Mouse (Mus musculus): ENCODE measurements around the gene Csrp2.

Csrp2 gene

DNA sequence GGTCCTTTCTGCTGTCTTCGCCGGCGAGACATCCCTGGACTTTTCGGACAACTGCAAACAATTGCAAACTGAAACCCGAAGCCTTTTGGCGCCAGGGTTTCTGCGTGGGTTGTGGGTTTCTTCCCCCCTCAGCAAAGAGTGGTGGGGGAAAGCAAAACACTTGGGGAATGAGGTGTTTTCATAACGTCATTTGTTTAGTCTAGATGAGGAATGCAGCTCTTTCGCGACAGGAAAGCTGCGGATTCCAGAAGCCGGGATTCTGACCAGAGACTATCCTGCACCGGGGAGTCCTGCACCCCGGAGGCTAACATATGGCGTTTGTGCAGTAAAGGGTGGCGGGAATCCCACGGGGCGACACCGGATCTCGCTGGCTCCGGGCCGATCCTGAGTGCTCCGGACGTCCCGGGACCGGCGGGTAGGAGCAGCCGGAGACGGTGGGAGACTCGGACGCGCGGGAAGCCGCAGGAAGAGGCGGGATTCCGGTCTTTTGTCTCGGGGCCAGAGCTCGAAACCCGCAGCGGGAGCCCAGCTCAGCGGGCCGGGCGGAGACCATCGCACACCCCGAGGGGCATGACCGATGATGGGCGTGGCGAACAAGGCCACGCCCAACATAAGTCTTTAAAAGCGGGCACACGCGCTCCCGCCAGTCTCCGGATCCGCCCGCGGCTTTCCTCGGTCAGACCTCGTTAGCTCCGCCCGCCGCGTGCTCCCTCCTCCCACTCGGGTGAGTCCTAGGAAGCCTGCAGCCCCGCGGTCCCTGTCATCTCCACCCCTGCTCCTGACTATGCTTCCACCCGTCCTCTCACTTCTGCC, at the start of gene Csrp2:
Csrp2 (plus strand) TSS at position 259 of the 813 bp plus-strand sequence.
- peak; percentile 93 for DNase-seq (ENCODE audit: extremely low spot score)

GRCm38 (mm10) chr10:110874853-110875252, 44.7 kb upstream of the Csrp2 start:
- DNase-seq (ENCODE audit: extremely low spot score) = no peak

- no peak for DNase-seq (ENCODE audit: extremely low spot score)
These were observed 42.6 kb upstream of the Csrp2 start for GRCm38 (mm10) chr10:110876956-110877355.

DNA sequence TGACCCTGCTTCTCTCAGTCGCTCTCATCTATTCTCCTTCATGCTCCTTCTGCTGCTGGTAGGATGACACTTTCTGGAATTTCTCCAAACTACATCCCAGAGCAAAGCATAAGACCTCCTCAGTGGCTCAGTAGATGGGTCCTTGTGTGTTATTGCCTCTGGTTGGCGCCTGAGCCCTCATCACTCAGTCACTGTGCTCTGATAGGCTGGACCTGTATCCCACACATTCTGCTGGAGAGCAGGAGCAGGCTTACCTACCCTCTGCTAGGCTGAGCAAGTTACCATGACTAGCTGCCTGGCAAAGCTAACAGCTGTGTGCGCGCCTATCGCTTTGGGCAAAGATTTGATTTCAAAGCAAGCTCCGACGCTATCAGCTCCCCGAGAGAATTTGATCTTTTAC, 41.7 kb upstream of the Csrp2 start:
- no peak for DNase-seq (ENCODE audit: extremely low spot score)

DNA sequence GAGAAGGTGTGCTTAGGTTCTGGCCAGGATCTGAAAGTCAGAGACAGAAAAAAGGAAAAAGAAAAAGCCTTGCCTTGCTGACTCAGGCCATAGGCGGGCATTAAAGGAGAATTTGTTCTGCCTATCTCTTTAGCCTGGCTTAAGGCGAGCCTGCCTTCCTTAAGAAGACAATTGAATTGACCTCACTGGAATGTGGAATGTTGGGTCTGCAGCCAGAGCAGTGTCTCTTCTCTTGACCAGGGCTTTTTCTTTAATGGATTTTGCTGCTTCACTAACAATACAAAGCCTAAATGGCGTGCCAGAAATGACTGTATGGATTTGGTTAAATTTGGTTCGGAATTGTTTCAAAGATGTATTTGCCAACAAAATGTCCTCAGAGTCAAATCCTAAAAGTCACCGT, 40.9 kb upstream of the Csrp2 start:
- peak; percentile 45 for DNase-seq (ENCODE audit: extremely low spot score)

- DNase-seq (ENCODE audit: extremely low spot score) = peak; percentile 56
These were observed 40.0 kb upstream of the Csrp2 start for GRCm38 (mm10) chr10:110879426-110880066.

DNA sequence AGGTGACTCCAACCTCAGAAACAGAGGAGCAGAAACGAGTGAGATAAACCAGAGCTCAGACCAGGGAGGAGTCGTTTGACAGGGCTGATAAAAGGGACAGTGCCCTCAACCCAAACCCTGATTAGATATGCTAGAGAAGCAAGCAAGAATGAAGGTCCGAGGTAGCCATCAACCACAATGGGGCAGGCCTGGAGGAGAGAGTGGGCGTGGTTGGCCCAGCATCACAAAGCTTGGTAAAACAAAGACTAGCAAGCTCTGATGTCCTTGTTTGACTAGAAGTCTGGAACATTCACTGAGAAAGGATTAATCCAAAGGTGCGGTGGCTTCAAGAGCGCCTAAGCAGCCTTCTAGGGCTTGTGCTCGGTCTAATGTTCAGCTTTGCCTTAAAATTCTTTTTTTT, 38.2 kb upstream of the Csrp2 start:
- DNase-seq (ENCODE audit: extremely low spot score) = no peak

GRCm38 (mm10) chr10:110882701-110883100, 36.9 kb upstream of the Csrp2 start:
- no peak for DNase-seq (ENCODE audit: extremely low spot score)

GRCm38 (mm10) chr10:110890656-110891272, 28.8 kb upstream of the Csrp2 start:
- no peak for DNase-seq (ENCODE audit: extremely low spot score)

- DNase-seq (ENCODE audit: extremely low spot score) = no peak
These were observed 19.7 kb upstream of the Csrp2 start for GRCm38 (mm10) chr10:110899744-110900501.

DNA sequence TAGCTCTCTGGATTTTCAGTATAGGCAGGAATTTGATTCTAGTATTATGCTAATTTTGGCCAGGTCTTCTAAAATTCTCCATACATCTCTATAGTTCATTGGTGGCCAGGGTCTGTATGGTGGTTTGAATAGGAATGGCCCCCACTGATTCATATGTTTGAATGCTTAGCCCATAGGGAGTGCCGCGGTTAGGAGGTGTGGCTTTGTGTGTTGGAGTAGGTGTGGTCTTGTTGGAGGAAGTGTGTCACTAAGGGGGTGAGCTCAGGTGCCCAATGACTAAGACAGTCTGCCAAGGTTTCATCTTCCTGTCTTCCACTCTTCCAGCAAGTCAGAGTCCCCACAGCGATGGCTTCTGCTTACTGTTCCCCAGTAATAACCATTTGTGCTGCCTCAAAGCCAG, 15.7 kb upstream of the Csrp2 start:
- no peak for DNase-seq (ENCODE audit: extremely low spot score)

- DNase-seq (ENCODE audit: extremely low spot score) = no peak
These were observed 2.8 kb upstream of the Csrp2 start for GRCm38 (mm10) chr10:110916666-110917344.

- no peak for DNase-seq (ENCODE audit: extremely low spot score)
These were observed 2.1 kb upstream of the Csrp2 start for GRCm38 (mm10) chr10:110917521-110917920.

GRCm38 (mm10) chr10:110918414-110919391, 886 bp upstream of the Csrp2 start:
- peak; percentile 61 for DNase-seq (ENCODE audit: extremely low spot score)

- DNase-seq (ENCODE audit: extremely low spot score) = no peak
These were observed 870 bp downstream of the Csrp2 start for GRCm38 (mm10) chr10:110920368-110920950.

DNA sequence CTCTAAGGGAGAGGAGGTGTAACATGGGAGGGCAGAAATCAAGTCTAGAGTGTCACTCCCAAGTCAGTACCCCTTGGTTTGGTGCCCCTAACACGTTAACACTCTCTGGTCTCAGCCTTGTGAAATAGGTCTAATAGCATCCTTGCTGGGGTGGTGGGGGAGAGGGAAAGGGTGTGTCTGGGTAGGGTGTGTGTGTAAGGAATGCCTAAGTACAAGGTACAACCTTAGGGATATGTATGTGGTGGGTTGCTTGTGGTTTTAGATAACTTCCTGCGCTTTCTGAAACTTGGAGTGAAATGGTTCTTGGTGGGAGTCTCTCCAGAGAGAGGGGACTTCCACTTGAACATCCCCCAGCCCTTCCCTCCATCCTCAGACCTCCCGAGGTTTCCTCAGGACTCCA, 2.3 kb downstream of the Csrp2 start:
- no peak for DNase-seq (ENCODE audit: extremely low spot score)

- no peak for DNase-seq (ENCODE audit: extremely low spot score)
These were observed 3.0 kb downstream of the Csrp2 start for GRCm38 (mm10) chr10:110922612-110923011.

DNA sequence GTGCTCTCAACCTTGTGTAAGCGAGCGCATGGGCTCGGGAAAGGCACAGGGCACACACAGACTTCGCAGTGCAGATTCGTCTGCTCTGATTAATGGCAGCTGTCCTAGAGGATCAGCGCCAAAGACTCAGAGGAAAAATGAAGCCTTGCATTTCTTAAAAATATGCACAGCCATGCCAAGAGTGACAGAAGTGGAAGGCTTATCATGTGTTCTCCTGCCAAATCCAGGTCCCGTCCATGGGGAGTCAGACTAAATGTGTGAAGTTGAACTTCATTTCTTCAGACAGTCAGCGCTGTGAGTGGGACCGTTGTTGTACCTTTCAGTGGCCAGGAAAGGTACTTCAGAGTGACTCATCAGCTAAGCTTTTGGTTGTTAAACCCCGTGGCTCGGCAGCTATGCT, 7.9 kb downstream of the Csrp2 start:
- DNase-seq (ENCODE audit: extremely low spot score) = no peak

- no peak for DNase-seq (ENCODE audit: extremely low spot score)
These were observed 10.2 kb downstream of the Csrp2 start for GRCm38 (mm10) chr10:110929756-110930155.

Data from embryo, embryonic 9.5 days (tissue).